ENCODE assay signal across 20 mouse cellular contexts in the genomic region with DNA sequence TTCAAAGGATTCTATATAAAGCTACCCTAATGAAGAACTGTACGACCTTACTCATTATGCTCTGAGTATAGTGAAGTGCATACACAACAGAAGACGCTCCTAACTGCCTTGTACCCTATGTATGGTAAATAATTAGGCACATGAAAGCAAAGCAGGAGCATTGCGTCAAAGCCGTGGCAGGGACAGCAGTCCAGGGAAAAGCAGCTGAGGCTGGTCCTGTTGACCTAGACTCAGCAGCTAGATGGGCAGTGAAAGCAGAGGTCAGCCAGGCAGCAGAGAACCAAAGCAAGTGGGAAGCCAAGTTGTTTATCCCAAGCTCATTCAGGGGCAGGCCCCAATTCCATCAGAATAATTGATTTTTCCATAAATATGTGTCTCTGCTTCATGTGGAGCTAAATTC.
"Had no signal": no experiment of that assay in that cellular context is flagged by ENCODE, and none has a peak within 500 bp of the region (broad histone marks: within the 10 kb centered on the region; RNA-seq: fewer than 3 reads in every experiment).

No protein-coding gene starts in this region.

- H3K9ac ChIP-seq: limb, embryonic 12.5 days; limb, embryonic 15.5 days; liver, embryonic 14.5 days; liver, postnatal 0 days; lung, embryonic 14.5 days; midbrain, embryonic 12.5 days; neural tube, embryonic 12.5 days had no signal

- H3K36me3 ChIP-seq: limb, embryonic 12.5 days; limb, embryonic 15.5 days; midbrain, embryonic 12.5 days; neural tube, embryonic 12.5 days had no signal

- ATAC-seq: liver, postnatal 0 days; lung, postnatal 0 days had no signal

- H3K4me2 ChIP-seq: limb, embryonic 12.5 days; limb, embryonic 15.5 days; liver, embryonic 11.5 days; lung, embryonic 14.5 days; midbrain, embryonic 12.5 days; neural tube, embryonic 12.5 days had no signal

- H3K9me3 ChIP-seq: limb, embryonic 12.5 days; limb, embryonic 15.5 days; midbrain, embryonic 12.5 days; neural tube, embryonic 12.5 days had no signal

- H3K27me3 ChIP-seq: limb, embryonic 15.5 days; midbrain, embryonic 12.5 days; neural tube, embryonic 12.5 days had no signal

- DNase-seq: kidney, adult 18-20 months; kidney, adult 9 months; kidney, postnatal 14 days; kidney, postnatal 4 days; left cerebral cortex, postnatal 4 days; liver, postnatal 0 days; lung, embryonic 14.5 days; right cerebral cortex, adult 18-20 months; right cerebral cortex, postnatal 14 days; right cerebral cortex, postnatal 4 days; thymus, adult 18-20 months; thymus, postnatal 4 days had no signal

- H3K27ac ChIP-seq: limb, embryonic 12.5 days; limb, embryonic 15.5 days; liver, embryonic 14.5 days; macrophage; midbrain, embryonic 12.5 days; neural tube, embryonic 12.5 days had no signal

- H3K4me3 ChIP-seq: limb, embryonic 12.5 days; limb, embryonic 15.5 days; midbrain, embryonic 12.5 days; neural tube, embryonic 12.5 days had no signal
